ENCODE assay signal across 12 mouse cellular contexts in the genomic region with DNA sequence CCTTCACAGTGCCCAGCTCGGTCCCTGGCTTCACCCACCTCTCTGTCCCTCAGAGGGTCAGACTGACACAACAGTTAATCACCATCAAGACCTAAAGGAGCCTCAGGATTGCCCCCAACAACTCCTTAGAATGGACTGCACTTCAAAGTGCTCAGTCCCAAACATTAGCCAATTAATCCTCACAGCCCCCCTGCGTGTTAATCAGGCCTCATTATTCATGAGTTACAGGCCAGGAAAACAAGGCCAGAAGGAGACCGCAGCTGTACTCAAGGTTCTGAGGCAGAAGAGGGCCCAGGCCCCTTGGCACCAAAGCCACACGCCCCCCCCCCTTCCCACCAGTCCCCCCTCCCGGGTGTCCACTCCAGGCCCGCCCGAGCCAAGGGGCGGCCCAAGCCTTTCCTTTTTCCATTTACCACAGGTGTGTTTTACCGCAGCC.
DNase-seq lines count a peak whose midpoint lies in the region; ATAC-seq and TF ChIP-seq lines count a peak whose summit lies in the region.
"Had no signal": no experiment of that assay in that cellular context is flagged by ENCODE, and none has a peak within 500 bp of the region (broad histone marks: within the 10 kb centered on the region; RNA-seq: fewer than 3 reads in every experiment).

No protein-coding gene starts in this region.

- H3K9me3 ChIP-seq in midbrain, embryonic 11.5 days (ENCODE audit: control insufficient read depth, low read length), result no peaks in the 10 kb centered on the region
- H3K9me3 ChIP-seq in midbrain, embryonic 10.5 days (replicated peaks), result no peaks in the 10 kb centered on the region
- no peaks in the 10 kb centered on the region for H3K9me3 ChIP-seq in forebrain, embryonic 14.5 days (replicated peaks; ENCODE audit: control insufficient read depth, low read length)
- H3K9me3 ChIP-seq in hindbrain, postnatal 0 days (ENCODE audit: low read length), result no peaks in the 10 kb centered on the region
- no peaks in the 10 kb centered on the region for H3K9me3 ChIP-seq in neural tube, embryonic 14.5 days (ENCODE audit: control insufficient read depth, low read length)
- H3K9me3 ChIP-seq: stomach, embryonic 15.5 days had no signal

- TF ChIP-seq CTCF in hindbrain, postnatal 0 days (IDR thresholded peaks at IDR 0.05; ENCODE audit: low read depth), result no peak

- no peak overlapping the region for H3K27ac ChIP-seq in midbrain, embryonic 11.5 days (ENCODE audit: low read depth, low read length)
- no peak overlapping the region for H3K27ac ChIP-seq in midbrain, embryonic 10.5 days (replicated peaks)
- H3K27ac ChIP-seq in forebrain, embryonic 14.5 days (ENCODE audit: low read depth, low read length), result no peak overlapping the region
- H3K27ac ChIP-seq in hindbrain, postnatal 0 days, result no peak overlapping the region
- H3K27ac ChIP-seq in neural tube, embryonic 14.5 days (ENCODE audit: low read depth, low read length), result no peak overlapping the region
- H3K27ac ChIP-seq: liver, embryonic 14.5 days; macrophage; stomach, embryonic 15.5 days had no signal

- ATAC-seq in midbrain, embryonic 11.5 days (ENCODE audit: low FRiP score), result peak; percentile 58
- peak; percentile 89 for ATAC-seq in forebrain, embryonic 14.5 days
- ATAC-seq in hindbrain, postnatal 0 days, result peak; percentile 74
- ATAC-seq in neural tube, embryonic 14.5 days (ENCODE audit: low read depth), result peak; percentile 54
- ATAC-seq: intestine, embryonic 16.5 days had no signal

- no peak overlapping the region for H3K4me3 ChIP-seq in midbrain, embryonic 11.5 days (ENCODE audit: low read depth, low read length)
- H3K4me3 ChIP-seq in midbrain, embryonic 10.5 days, result no peak overlapping the region
- no peak overlapping the region for H3K4me3 ChIP-seq in forebrain, embryonic 14.5 days (ENCODE audit: low read depth, low read length)
- no peak overlapping the region for H3K4me3 ChIP-seq in hindbrain, postnatal 0 days (ENCODE audit: low read length)
- H3K4me3 ChIP-seq in neural tube, embryonic 14.5 days (ENCODE audit: low read depth, low read length), result no peak overlapping the region
- H3K4me3 ChIP-seq: stomach, embryonic 15.5 days had no signal

- H3K9ac ChIP-seq in midbrain, embryonic 11.5 days (ENCODE audit: low read length), result no peak overlapping the region
- no peak overlapping the region for H3K9ac ChIP-seq in forebrain, embryonic 14.5 days (ENCODE audit: low read length)
- no peak overlapping the region for H3K9ac ChIP-seq in hindbrain, postnatal 0 days (replicated peaks; ENCODE audit: low read length)
- H3K9ac ChIP-seq in neural tube, embryonic 14.5 days (replicated peaks; ENCODE audit: low read depth, low read length), result no peak overlapping the region
- H3K9ac ChIP-seq: liver, embryonic 14.5 days; stomach, embryonic 15.5 days had no signal

- no peak for DNase-seq in midbrain, embryonic 11.5 days (ENCODE audit: low spot score, missing footprints)
- DNase-seq in midbrain, embryonic 10.5 days (ENCODE audit: low spot score), result no peak
- DNase-seq in forebrain, embryonic 14.5 days (ENCODE audit: low spot score), result peak; percentile 67
- peak; percentile 61 for DNase-seq in hindbrain, postnatal 0 days (ENCODE audit: low spot score)
- DNase-seq in heart, adult 9 months (ENCODE audit: low spot score in 2 of 2), result no peak
- DNase-seq in kidney, adult 11 months, result no peak
- DNase-seq: gastrocnemius, postnatal 36 days had no signal

- no peaks in the 10 kb centered on the region for H3K27me3 ChIP-seq in midbrain, embryonic 11.5 days (ENCODE audit: control insufficient read depth, insufficient read depth, low read length)
- H3K27me3 ChIP-seq in midbrain, embryonic 10.5 days (ENCODE audit: low read depth, poor library complexity, severe bottlenecking), result no peaks in the 10 kb centered on the region
- no peaks in the 10 kb centered on the region for H3K27me3 ChIP-seq in forebrain, embryonic 14.5 days (replicated peaks; ENCODE audit: control insufficient read depth, insufficient read depth, low read length)
- H3K27me3 ChIP-seq in hindbrain, postnatal 0 days (ENCODE audit: insufficient read depth, low read length), result no peaks in the 10 kb centered on the region
- H3K27me3 ChIP-seq in neural tube, embryonic 14.5 days (ENCODE audit: control insufficient read depth, insufficient read depth, low read length), result no peaks in the 10 kb centered on the region
- H3K27me3 ChIP-seq: stomach, embryonic 15.5 days had no signal

- 17% methylated on average over 9 of the region's 9 CpGs for WGBS in midbrain, embryonic 11.5 days
- 15% methylated on average over 8 of the region's 9 CpGs for WGBS in midbrain, embryonic 10.5 days
- 3% methylated on average over 9 of the region's 9 CpGs for WGBS in forebrain, embryonic 14.5 days
- WGBS in hindbrain, postnatal 0 days, result 16% methylated on average over 9 of the region's 9 CpGs
- 12% methylated on average over 8 of the region's 9 CpGs for WGBS in neural tube, embryonic 14.5 days

- H3K4me1 ChIP-seq in midbrain, embryonic 11.5 days (ENCODE audit: control insufficient read depth, insufficient read depth, low read length), result no peaks in the 10 kb centered on the region; the same call in 1 of the 2 replicates
- peaks cover 7% of the 10 kb centered on the region for H3K4me1 ChIP-seq in midbrain, embryonic 10.5 days
- H3K4me1 ChIP-seq in forebrain, embryonic 14.5 days (ENCODE audit: control insufficient read depth, insufficient read depth, low read length), result peaks cover 3% of the 10 kb centered on the region; the same call in 1 of the 2 replicates
- H3K4me1 ChIP-seq in hindbrain, postnatal 0 days (ENCODE audit: insufficient read depth, low read length), result no peaks in the 10 kb centered on the region
- H3K4me1 ChIP-seq in neural tube, embryonic 14.5 days (ENCODE audit: control insufficient read depth, insufficient read depth, low read length), result no peaks in the 10 kb centered on the region
- H3K4me1 ChIP-seq: stomach, embryonic 15.5 days had no signal

- no peaks in the 10 kb centered on the region for H3K36me3 ChIP-seq in midbrain, embryonic 11.5 days (ENCODE audit: control insufficient read depth, insufficient read depth, low read length)
- H3K36me3 ChIP-seq in midbrain, embryonic 10.5 days, result no peaks in the 10 kb centered on the region
- H3K36me3 ChIP-seq in forebrain, embryonic 14.5 days (ENCODE audit: control insufficient read depth, insufficient read depth, low read length), result no peaks in the 10 kb centered on the region
- H3K36me3 ChIP-seq in hindbrain, postnatal 0 days (ENCODE audit: insufficient read depth, low read length), result no peaks in the 10 kb centered on the region
- H3K36me3 ChIP-seq in neural tube, embryonic 14.5 days (ENCODE audit: control insufficient read depth, insufficient read depth, low read length), result no peaks in the 10 kb centered on the region
- H3K36me3 ChIP-seq: stomach, embryonic 15.5 days had no signal

- no peak overlapping the region for H3K4me2 ChIP-seq in midbrain, embryonic 11.5 days
- no peak overlapping the region for H3K4me2 ChIP-seq in forebrain, embryonic 14.5 days (ENCODE audit: low read length)
- no peak overlapping the region for H3K4me2 ChIP-seq in hindbrain, postnatal 0 days (ENCODE audit: low read depth, low read length)
- H3K4me2 ChIP-seq in neural tube, embryonic 14.5 days (ENCODE audit: low read depth, low read length), result no peak overlapping the region
- H3K4me2 ChIP-seq: stomach, embryonic 15.5 days had no signal

Comparison
In these comparisons a context has a peak if more than half of its experiments do, and no peak if none do; other contexts are left out.
1. DNase-seq: peak in forebrain, embryonic 14.5 days (single experiment) and hindbrain, postnatal 0 days (single experiment); none in midbrain, embryonic 11.5 days (single experiment), midbrain, embryonic 10.5 days (single experiment), heart, adult 9 months (0 of 2) and kidney, adult 11 months (single experiment).
2. Peak in every context shown above with its lines, with median percentiles within 50 percentile points of each other: ATAC-seq.